Mouse (Mus musculus) small intestine, adult 2 months (tissue): Measurements from ENCODE around the gene Insl3. TPM values are rescaled to one million over a fixed set of nuclear protein-coding genes. Genes with fewer than 3 reads are reported as not detected.
"Not testable (repeated sequence)": the region's sequence is repeated elsewhere in the genome, so short reads cannot be mapped to it uniquely, and the experiment has no call there.

Source experiments
- H3K27ac ChIP-seq: fragments of 200-500 bp; 2 replicates; pipeline ENCODE4 v1.5.1; 2012; ENCODE audit warnings: low read depth, low read length, control low read depth, inconsistent platforms; ENCODE audit not compliant: insufficient read depth
- H3K27me3 ChIP-seq: fragments of 200-500 bp; 2 replicates; pipeline ENCODE4 v1.6.1; 2012; ENCODE audit warnings: mild to moderate bottlenecking, moderate library complexity, low read length, inconsistent platforms; ENCODE audit not compliant: control insufficient read depth, insufficient read depth
- H3K36me3 ChIP-seq: fragments of 200-500 bp; 2 replicates; pipeline ENCODE4 v1.6.1; 2012; ENCODE audit warnings: mild to moderate bottlenecking, low read length, control low read depth, inconsistent platforms; ENCODE audit not compliant: control insufficient read depth, insufficient read depth
- H3K4me1 ChIP-seq: fragments of 200-500 bp; 2 replicates; pipeline ENCODE4 v1.6.1; 2012; ENCODE audit warnings: low read length, inconsistent platforms, mixed read lengths; ENCODE audit not compliant: control insufficient read depth, insufficient read depth, insufficient read length
- H3K4me3 ChIP-seq: fragments of 200-500 bp; 2 replicates; pipeline ENCODE4 v1.5.1; 2012; ENCODE audit warnings: low read depth, mild to moderate bottlenecking, control low read depth, inconsistent platforms, low read length, moderate library complexity
- CTCF ChIP-seq: fragments of 200-500 bp; IDR thresholded peaks from 2 replicates; pipeline ENCODE4 v1.5.1; 2012; ENCODE audit warnings: low read depth, mild to moderate bottlenecking, control low read depth, inconsistent platforms, low read length, moderate library complexity, mixed read lengths; ENCODE audit not compliant: insufficient replicate concordance, insufficient read length; ENCODE audit errors: extremely low read depth
- POLR2A ChIP-seq: fragments of 200-500 bp; IDR thresholded peaks from 2 replicates; pipeline ENCODE4 v1.6.1; 2012; ENCODE audit warnings: low read depth, mild to moderate bottlenecking, control low read depth, inconsistent platforms, low read length, moderate library complexity
- WGBS: fragments of 180-500 bp; shearing (Covaris S2); methylation state at CpG from one replicate; pipeline ENCODE4 v1.1.7; 2018; 5-methylcytosine and 5-hydroxymethylcytosine counted together
- polyA plus RNA-seq: library from polyadenylated mRNA; depleted of rRNA; stranded (reverse); fragments of >200 nt; gene quantifications from 2 replicates; pipeline ENCODE4 v1.2.3, GENCODE M21; 2012

The Insl3 gene
- polyA plus RNA-seq, 1 experiment: 30.2 TPM

- peaks cover 3% of the 10 kb centered on the region; the same call in 1 of the 2 replicates for H3K36me3 ChIP-seq
- H3K4me1 ChIP-seq: peaks cover 17% of the 10 kb centered on the region; the same call in 1 of the 2 replicates
- WGBS: 4% methylated on average over 33 of the region's 34 CpGs
- no peaks in the 10 kb centered on the region for H3K27me3 ChIP-seq
- H3K27ac ChIP-seq: peak within 1 kb of the TSS; percentile 96
- peak within 1 kb of the TSS; percentile 97 for H3K4me3 ChIP-seq
- TF ChIP-seq POLR2A (peak; percentile 76; the same call in 1 of the 2 replicates), CTCF (no peak)
These were observed 12.5 kb downstream of the Insl3 start, which contains the start of gene B3gnt3 for GRCm38 (mm10) chr8:71701414-71702086. Gene B3gnt3, minus strand, starts transcription at chr8:71701789.

- TF ChIP-seq CTCF: peak; percentile 72; the same call in 1 of the 2 replicates
- no peak; the same call in 1 of the 2 replicates for TF ChIP-seq POLR2A
- WGBS: 15% methylated on average over 4 of the region's 4 CpGs
- Histone ChIP-seq H3K4me3 (peak overlapping the region; percentile 38), H3K27me3 (no peaks in the 10 kb centered on the region), H3K4me1 (peaks cover 17% of the 10 kb centered on the region; the same call in 1 of the 2 replicates), H3K36me3 (peaks cover 3% of the 10 kb centered on the region; the same call in 1 of the 2 replicates), H3K27ac (peak overlapping the region; percentile 86)
These were observed 13.0 kb downstream of the Insl3 start for GRCm38 (mm10) chr8:71702087-71702432.

GRCm38 (mm10) chr8:71702923-71703322 is 13.9 kb downstream of the Insl3 start:
- H3K4me3 ChIP-seq: no peak overlapping the region
- H3K36me3 ChIP-seq: peaks cover 3% of the 10 kb centered on the region; the same call in 1 of the 2 replicates
- no peaks in the 10 kb centered on the region for H3K27me3 ChIP-seq
- 30% methylated on average over 3 of the region's 3 CpGs for WGBS
- H3K27ac ChIP-seq: peak overlapping the region; percentile 86
- H3K4me1 ChIP-seq: peaks cover 17% of the 10 kb centered on the region; the same call in 1 of the 2 replicates
- TF ChIP-seq CTCF (no peak), POLR2A (no peak)

- H3K4me3 ChIP-seq: not testable (repeated sequence)
- H3K4me1 ChIP-seq: peaks cover 16% of the 10 kb centered on the region; the same call in 1 of the 2 replicates
- H3K27ac ChIP-seq: peak overlapping the region; percentile 86
These were observed 14.4 kb downstream of the Insl3 start for GRCm38 (mm10) chr8:71703400-71703799.

GRCm38 (mm10) chr8:71707874-71708273 is 18.9 kb downstream of the Insl3 start:
- TF ChIP-seq CTCF (peak; percentile 71; the same call in 1 of the 2 replicates), POLR2A (no peak)
- H3K4me3 ChIP-seq: no peak overlapping the region
- H3K27ac ChIP-seq: no peak overlapping the region
- no peaks in the 10 kb centered on the region for H3K27me3 ChIP-seq
- peaks cover 6% of the 10 kb centered on the region for H3K4me1 ChIP-seq
- H3K36me3 ChIP-seq: no peaks in the 10 kb centered on the region
- 51% methylated on average over 8 of the region's 8 CpGs for WGBS

More at GRCm38 (mm10) chr8:71703400-71703799, 14.4 kb downstream of the Insl3 start:
- H3K27me3 ChIP-seq, H3K36me3 ChIP-seq: not testable (repeated sequence)

- no peaks in the 10 kb centered on the region for H3K27me3 ChIP-seq
- no peak overlapping the region for H3K4me3 ChIP-seq
- H3K36me3 ChIP-seq: no peaks in the 10 kb centered on the region
- no peak overlapping the region for H3K27ac ChIP-seq
- 56% methylated on average over 25 of the region's 25 CpGs for whole genome bisulfite sequencing
- H3K4me1 ChIP-seq: peaks cover 3% of the 10 kb centered on the region; the same call in 1 of the 2 replicates
- TF ChIP-seq CTCF: no peak
- TF ChIP-seq POLR2A: no peak
These were observed 20.3 kb downstream of the Insl3 start for GRCm38 (mm10) chr8:71709134-71709799.

- H3K36me3 ChIP-seq: no peaks in the 10 kb centered on the region
- peak overlapping the region; percentile 34 for H3K4me3 ChIP-seq
These were observed 20.9 kb downstream of the Insl3 start for GRCm38 (mm10) chr8:71709800-71710446.

More at GRCm38 (mm10) chr8:71709800-71710446, 20.9 kb downstream of the Insl3 start:
- peak; percentile 75; the same call in 1 of the 2 replicates for TF ChIP-seq CTCF
- TF ChIP-seq POLR2A: no peak
- WGBS: 26% methylated on average over 25 of the region's 25 CpGs
- Histone ChIP-seq H3K27ac (no peak overlapping the region), H3K4me1 (peaks cover 3% of the 10 kb centered on the region; the same call in 1 of the 2 replicates), H3K27me3 (no peaks in the 10 kb centered on the region)
